Mouse (Mus musculus): ENCODE results near the gene Acsbg2.
A peak's percentile ranks its signal among the peaks of the same experiment; 100 is the strongest.

Acsbg2 gene

GRCm38 (mm10) chr17:56872512-56872911 lies 1.7 kb downstream of the Acsbg2 start:
- DNase-seq (ENCODE audit: extremely low read depth, low read depth, low spot score), result no peak

DNA sequence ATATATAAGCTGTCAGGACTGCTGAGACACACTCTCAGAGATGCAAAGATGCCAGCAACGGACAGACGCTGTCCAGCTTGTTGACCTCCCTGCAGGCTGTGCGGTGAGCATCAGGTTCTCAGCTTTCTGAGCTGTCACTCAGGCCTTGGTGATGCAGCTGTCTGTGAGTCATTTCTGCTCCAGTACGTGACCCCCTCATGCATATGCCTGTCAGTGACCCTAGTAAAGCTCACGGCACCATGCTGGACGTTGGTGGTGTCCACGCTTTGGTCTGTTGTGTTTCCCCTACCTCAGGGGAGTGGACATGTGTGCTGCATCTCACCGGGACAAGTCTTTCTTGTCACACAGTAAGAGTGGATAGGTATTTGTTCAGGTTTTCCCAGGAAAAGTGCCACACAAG lies 2.5 kb downstream of the Acsbg2 start:
- no peak for DNase-seq (ENCODE audit: extremely low read depth, low read depth, low spot score)

DNA sequence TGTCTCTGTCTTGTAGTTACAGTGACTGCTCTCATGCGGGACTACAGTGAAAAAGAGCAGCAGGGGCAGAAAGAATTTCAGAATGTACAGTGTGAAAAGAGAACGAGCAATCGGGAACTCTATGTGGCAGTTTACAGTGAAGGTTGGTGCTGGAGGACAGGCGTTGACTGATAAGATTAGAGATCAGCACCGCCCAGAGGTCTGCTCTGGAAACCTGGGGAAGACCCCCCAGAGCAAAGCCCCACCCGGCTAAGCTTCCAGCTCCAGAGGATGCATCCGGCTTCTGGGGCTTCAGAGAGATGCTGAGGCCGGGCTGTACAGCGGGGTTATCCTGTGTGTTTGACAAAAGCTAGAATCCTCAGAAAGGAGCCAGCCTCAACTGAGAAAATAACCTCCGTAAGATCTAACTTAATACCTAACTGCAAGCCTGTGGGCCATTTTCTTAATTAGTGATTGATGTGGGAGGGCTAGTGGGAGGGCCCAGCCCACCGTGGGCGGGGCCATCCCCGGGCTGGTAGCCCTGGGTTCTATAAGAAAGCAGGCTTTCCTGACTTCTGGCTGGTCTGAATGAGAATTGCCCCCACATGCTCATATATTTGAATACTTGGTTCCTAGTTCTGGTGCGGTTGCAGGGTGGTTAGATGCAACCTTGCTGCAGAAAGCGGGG lies 3.8 kb downstream of the Acsbg2 start:
- DNase-seq (ENCODE audit: extremely low read depth, low read depth, low spot score), result no peak

- DNase-seq (ENCODE audit: extremely low read depth, low read depth, low spot score), result no peak
These were observed 4.7 kb downstream of the Acsbg2 start for GRCm38 (mm10) chr17:56869481-56869977.

- no peak for DNase-seq (ENCODE audit: extremely low read depth, low read depth, low spot score)
These were observed 8.2 kb downstream of the Acsbg2 start for GRCm38 (mm10) chr17:56866071-56866470.

DNA sequence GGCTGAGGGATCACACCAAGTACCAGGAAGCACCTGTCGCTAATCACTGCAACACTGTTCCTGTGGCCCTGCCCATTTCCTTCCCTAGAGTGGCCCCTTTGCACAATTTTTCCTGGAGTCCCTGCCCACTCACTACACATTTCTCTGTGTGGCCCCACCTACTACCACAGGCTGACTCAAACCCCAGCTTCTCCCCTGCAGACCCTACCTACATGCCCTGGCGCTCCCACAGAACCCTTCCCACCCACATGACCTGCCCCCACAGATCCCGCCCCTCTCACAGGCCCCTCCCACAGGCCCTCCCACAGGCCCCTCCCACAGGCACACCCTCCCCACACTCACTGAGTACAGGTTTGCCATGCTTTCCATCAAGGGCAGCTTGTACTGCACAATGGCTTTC lies 13.1 kb downstream of the Acsbg2 start:
- DNase-seq (ENCODE audit: extremely low read depth, low read depth, low spot score), result no peak

GRCm38 (mm10) chr17:56858922-56859321 lies 15.3 kb downstream of the Acsbg2 start:
- no peak for DNase-seq (ENCODE audit: extremely low read depth, low read depth, low spot score)

GRCm38 (mm10) chr17:56858216-56858615 lies 16.0 kb downstream of the Acsbg2 start:
- DNase-seq (ENCODE audit: extremely low read depth, low read depth, low spot score), result no peak

GRCm38 (mm10) chr17:56855421-56855820 lies 18.8 kb downstream of the Acsbg2 start:
- no peak for DNase-seq (ENCODE audit: extremely low read depth, low read depth, low spot score)

DNA sequence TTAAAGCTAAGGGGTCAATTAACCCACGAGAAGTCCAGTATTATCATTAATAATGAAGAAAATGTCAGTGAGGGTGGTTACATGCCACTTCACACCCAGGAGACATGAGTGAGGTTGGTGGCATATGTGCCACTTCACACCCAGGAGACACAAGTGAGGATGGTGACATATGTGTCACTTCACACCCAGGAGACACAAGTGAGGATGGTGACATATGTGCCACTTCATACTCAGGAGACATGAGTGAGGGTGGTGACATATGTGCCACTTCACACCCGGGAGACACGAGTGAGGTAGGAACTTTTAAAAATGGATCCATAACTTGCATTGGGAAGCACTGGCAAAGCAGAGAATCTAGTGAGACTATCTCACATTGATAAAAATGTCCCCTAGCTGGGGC lies 23.1 kb downstream of the Acsbg2 start:
- DNase-seq (ENCODE audit: extremely low read depth, low read depth, low spot score), result no peak

- DNase-seq (ENCODE audit: extremely low read depth, low read depth, low spot score), result no peak
These were observed 24.5 kb downstream of the Acsbg2 start for GRCm38 (mm10) chr17:56849710-56850109.

- DNase-seq (ENCODE audit: extremely low read depth, low read depth, low spot score), result no peak
These were observed 25.5 kb downstream of the Acsbg2 start for GRCm38 (mm10) chr17:56848785-56849184.

DNA sequence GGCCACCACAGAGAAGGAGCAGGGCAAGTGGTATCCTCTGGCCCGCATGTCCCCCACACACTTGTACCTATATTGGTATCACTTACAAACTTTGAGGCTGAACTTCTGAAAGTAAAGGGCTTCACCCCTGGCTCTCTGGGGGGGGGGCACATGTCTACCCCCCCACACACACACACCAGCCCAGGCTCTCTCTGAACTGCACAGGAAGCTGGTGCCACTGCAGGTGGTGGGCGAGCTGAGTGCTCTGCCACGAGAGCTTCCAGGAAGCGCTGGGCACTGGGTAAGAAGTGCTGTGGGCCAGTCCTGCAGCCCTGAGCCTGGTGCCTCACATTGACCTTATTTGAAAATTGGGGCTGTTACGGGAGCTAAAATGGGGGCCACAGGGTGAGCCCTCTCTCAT lies 30.6 kb downstream of the Acsbg2 start:
- DNase-seq (ENCODE audit: extremely low read depth, low read depth, low spot score), result no peak

DNA sequence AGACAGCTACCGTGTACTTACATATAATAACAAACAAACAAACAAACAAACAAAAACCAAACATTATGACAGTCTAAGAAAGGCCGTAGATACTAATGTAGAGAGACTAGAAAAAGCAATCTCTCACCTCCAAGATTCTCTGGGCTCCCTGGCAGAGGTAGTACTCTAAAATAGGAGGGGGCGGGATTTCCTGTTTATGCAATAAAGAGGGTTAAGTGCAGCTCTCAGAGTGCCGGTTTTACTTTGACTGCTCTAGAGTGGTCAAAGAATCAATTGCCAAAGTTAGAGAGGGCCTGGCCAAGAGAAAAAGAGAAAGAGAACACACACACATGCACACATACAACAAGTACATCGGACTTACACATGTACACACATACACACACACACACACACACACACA lies 32.1 kb downstream of the Acsbg2 start:
- DNase-seq (ENCODE audit: extremely low read depth, low read depth, low spot score), result no peak

DNA sequence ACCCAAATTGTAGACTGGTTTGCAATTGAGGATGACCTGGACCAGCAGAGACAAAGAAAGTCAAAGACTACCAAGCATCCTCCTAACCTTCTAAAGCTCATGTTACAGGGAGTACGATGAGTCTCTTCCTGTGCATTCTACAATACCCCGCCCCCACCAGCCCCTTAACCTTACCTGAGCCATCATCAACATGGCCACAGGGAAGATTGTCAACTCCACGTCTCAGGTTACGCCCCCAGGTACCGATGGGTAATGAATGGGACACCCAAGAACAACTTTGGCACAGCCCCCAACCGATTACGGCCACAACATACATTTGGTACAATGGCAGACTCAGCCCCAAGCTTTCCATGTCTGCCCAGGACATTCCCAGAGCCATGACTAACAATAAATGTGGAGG lies 33.7 kb downstream of the Acsbg2 start:
- no peak for DNase-seq (ENCODE audit: extremely low read depth, low read depth, low spot score)

GRCm38 (mm10) chr17:56836336-56836735 lies 37.9 kb downstream of the Acsbg2 start:
- no peak for DNase-seq (ENCODE audit: extremely low read depth, low read depth, low spot score)

GRCm38 (mm10) chr17:56833381-56833780 lies 40.9 kb downstream of the Acsbg2 start:
- no peak for DNase-seq (ENCODE audit: extremely low read depth, low read depth, low spot score)

DNA sequence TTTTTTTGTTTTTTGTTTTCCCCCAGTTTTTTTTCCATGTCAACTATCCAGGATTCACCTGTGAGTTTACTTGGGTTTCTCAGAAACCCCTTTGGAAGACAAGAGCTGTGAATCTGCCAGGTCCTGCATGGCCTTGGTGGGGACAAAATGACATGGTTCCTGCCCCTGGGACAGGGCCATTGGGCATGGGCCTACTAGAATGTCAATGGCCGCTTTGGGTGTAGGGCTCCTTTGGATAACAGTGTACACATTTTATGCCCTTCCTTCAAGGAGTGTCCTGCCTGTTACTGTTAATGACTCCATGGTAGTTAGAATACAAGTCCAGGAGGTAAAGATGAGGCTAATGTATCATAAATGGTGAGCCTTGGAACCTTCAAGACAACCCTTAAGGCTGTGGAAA lies 41.3 kb downstream of the Acsbg2 start:
- DNase-seq (ENCODE audit: extremely low read depth, low read depth, low spot score), result no peak

DNA sequence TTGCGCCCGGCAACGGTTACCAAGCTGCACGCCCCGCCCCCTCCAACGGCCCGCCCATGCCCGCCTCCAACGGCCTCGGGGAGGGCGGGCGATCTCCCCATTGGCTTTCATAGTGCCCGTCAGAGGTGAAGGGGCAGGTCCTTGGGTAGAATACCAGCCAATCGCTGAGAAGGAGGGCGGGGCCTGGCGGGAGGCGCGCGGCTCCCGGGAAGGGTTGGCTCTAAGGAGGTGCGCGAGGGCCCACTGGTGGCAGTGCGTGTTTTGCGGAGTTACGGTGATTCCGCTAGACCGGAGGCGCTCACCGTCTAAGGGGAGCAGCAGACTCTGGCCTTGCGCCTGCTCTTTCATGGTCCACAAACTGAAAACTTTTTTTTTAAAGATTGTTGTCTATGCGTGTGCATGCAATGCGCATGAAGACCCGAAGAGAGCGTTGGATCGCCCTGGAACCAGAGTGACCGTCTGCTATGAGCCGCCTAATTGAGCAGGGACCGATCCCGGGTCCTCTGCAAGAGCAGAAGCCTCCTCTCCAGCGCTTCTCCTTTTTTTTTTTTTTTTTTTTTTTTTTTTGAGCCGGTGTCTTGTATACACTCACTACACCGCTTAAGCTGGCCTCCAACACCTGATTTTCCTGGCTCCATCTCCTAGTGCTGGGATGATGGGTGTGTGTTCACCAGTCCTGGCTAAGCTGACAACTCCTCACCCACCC lies 43.0 kb downstream of the Acsbg2 start:
- DNase-seq (ENCODE audit: extremely low read depth, low read depth, low spot score), result peak; percentile 61

- no peak for DNase-seq (ENCODE audit: extremely low read depth, low read depth, low spot score)
These were observed 43.7 kb downstream of the Acsbg2 start, which contains the start of gene Rfx2 for GRCm38 (mm10) chr17:56830411-56831110. Gene Rfx2, minus strand, starts transcription at chr17:56831013.

- no peak for DNase-seq (ENCODE audit: extremely low read depth, low read depth, low spot score)
These were observed 44.5 kb downstream of the Acsbg2 start for GRCm38 (mm10) chr17:56829795-56830194.

- DNase-seq (ENCODE audit: extremely low read depth, low read depth, low spot score), result no peak
These were observed 45.1 kb downstream of the Acsbg2 start for GRCm38 (mm10) chr17:56829171-56829570.

Measured in fat pad, adult 2 months (tissue).